ENCODE assay signal across 8 mouse cellular contexts in genomic region chr13:37541674-37542073, GRCm38 (mm10).
DNase-seq lines count a peak whose midpoint lies in the region; ATAC-seq lines count a peak whose summit lies in the region.

No protein-coding gene starts in this region.

- H3K9me3 ChIP-seq in intestine, embryonic 14.5 days (ENCODE audit: control insufficient read depth, low read length), result no peaks in the 10 kb centered on the region
- H3K9me3 ChIP-seq in limb, embryonic 10.5 days (replicated peaks), result no peaks in the 10 kb centered on the region
- no peaks in the 10 kb centered on the region for H3K9me3 ChIP-seq in midbrain, embryonic 11.5 days (ENCODE audit: control insufficient read depth, low read length)

- H3K27ac ChIP-seq in intestine, embryonic 14.5 days (ENCODE audit: low read depth), result no peak overlapping the region
- H3K27ac ChIP-seq in limb, embryonic 10.5 days, result peak overlapping the region; percentile 64
- no peak overlapping the region for H3K27ac ChIP-seq in midbrain, embryonic 11.5 days (ENCODE audit: low read depth, low read length)

- H3K4me1 ChIP-seq in intestine, embryonic 14.5 days (replicated peaks; ENCODE audit: control insufficient read depth, insufficient read depth, low read length), result peaks cover 10% of the 10 kb centered on the region
- peaks cover 27% of the 10 kb centered on the region for H3K4me1 ChIP-seq in limb, embryonic 10.5 days
- peaks cover 2% of the 10 kb centered on the region; the same call in 1 of the 2 replicates for H3K4me1 ChIP-seq in midbrain, embryonic 11.5 days (ENCODE audit: control insufficient read depth, insufficient read depth, low read length)

- no peak overlapping the region for H3K4me3 ChIP-seq in intestine, embryonic 14.5 days (ENCODE audit: low read depth, low read length)
- peak overlapping the region; percentile 26; the same call in 1 of the 2 replicates for H3K4me3 ChIP-seq in limb, embryonic 10.5 days
- H3K4me3 ChIP-seq in midbrain, embryonic 11.5 days (ENCODE audit: low read depth, low read length), result no peak overlapping the region

- H3K9ac ChIP-seq in intestine, embryonic 14.5 days (ENCODE audit: low read length), result no peak overlapping the region
- no peak overlapping the region for H3K9ac ChIP-seq in midbrain, embryonic 11.5 days (ENCODE audit: low read length)

- ATAC-seq in intestine, embryonic 14.5 days (replicated peaks; ENCODE audit: low FRiP score, low TSS enrichment, low read depth), result no peak
- peak; percentile 27; the same call in 1 of the 2 replicates for ATAC-seq in midbrain, embryonic 11.5 days (ENCODE audit: low FRiP score)

- peak; percentile 68 to 88 for DNase-seq in adrenal gland, adult (ENCODE audit: inconsistent age in 2 of 2, low spot score in 1 of 2)
- DNase-seq in adrenal gland, postnatal 4 days (ENCODE audit: low spot score in 2 of 2), result no peak
- peak; percentile 61 for DNase-seq in brain, adult 2 months (ENCODE audit: low read depth, low spot score)
- peak; percentile 56 for DNase-seq in gastrocnemius, postnatal 25 days
- no peak for DNase-seq in intestine, embryonic 14.5 days (ENCODE audit: low spot score)
- peak; percentile 56 for DNase-seq in limb, embryonic 10.5 days (ENCODE audit: low spot score)
- DNase-seq in midbrain, embryonic 11.5 days (ENCODE audit: low spot score, missing footprints), result peak; percentile 91
- DNase-seq in spleen, postnatal 36 days (ENCODE audit: low spot score in 2 of 2), result peak; percentile 73 to 79

- no peaks in the 10 kb centered on the region for H3K27me3 ChIP-seq in intestine, embryonic 14.5 days (replicated peaks; ENCODE audit: control insufficient read depth, insufficient read depth, low read length)
- no peaks in the 10 kb centered on the region for H3K27me3 ChIP-seq in limb, embryonic 10.5 days (ENCODE audit: low read depth, poor library complexity, severe bottlenecking)
- no peaks in the 10 kb centered on the region for H3K27me3 ChIP-seq in midbrain, embryonic 11.5 days (ENCODE audit: control insufficient read depth, insufficient read depth, low read length)

- H3K36me3 ChIP-seq in intestine, embryonic 14.5 days (ENCODE audit: control insufficient read depth, insufficient read depth, low read length), result no peaks in the 10 kb centered on the region
- no peaks in the 10 kb centered on the region for H3K36me3 ChIP-seq in limb, embryonic 10.5 days
- no peaks in the 10 kb centered on the region for H3K36me3 ChIP-seq in midbrain, embryonic 11.5 days (ENCODE audit: control insufficient read depth, insufficient read depth, low read length)

- peak overlapping the region; percentile 12; the same call in 1 of the 2 replicates for H3K4me2 ChIP-seq in intestine, embryonic 14.5 days (ENCODE audit: low read length)
- no peak overlapping the region for H3K4me2 ChIP-seq in midbrain, embryonic 11.5 days

- WGBS in intestine, embryonic 14.5 days, result 13% methylated on average over 6 of the region's 6 CpGs
- WGBS in limb, embryonic 10.5 days, result 10% methylated on average over 6 of the region's 6 CpGs
- WGBS in midbrain, embryonic 11.5 days, result 10% methylated on average over 6 of the region's 6 CpGs

Comparison
In these comparisons a context has a peak if more than half of its experiments do, and no peak if none do; other contexts are left out.
1. DNase-seq: peak in adrenal gland, adult (2 of 2), brain, adult 2 months (single experiment), gastrocnemius, postnatal 25 days (single experiment), limb, embryonic 10.5 days (single experiment), midbrain, embryonic 11.5 days (single experiment) and spleen, postnatal 36 days (2 of 2); none in adrenal gland, postnatal 4 days (0 of 2) and intestine, embryonic 14.5 days (single experiment).